Mouse (Mus musculus): Measurements from ENCODE around the gene Golga7b.

Gene Golga7b

GRCm38 (mm10) chr19:42247519-42247918, at the start of gene Golga7b:
TSS of gene Golga7b (plus strand) at chr19:42247574.
- DNase-seq (ENCODE audit: low spot score in 2 of 2): no peak

- no peak for DNase-seq (ENCODE audit: low spot score in 2 of 2)
These were observed 49.3 kb upstream of the Golga7b start for GRCm38 (mm10) chr19:42198026-42198425.

GRCm38 (mm10) chr19:42201696-42202381, 45.5 kb upstream of the Golga7b start, which contains the start of gene Sfrp5:
TSS of gene Sfrp5 (minus strand) at chr19:42202252.
- no peak for DNase-seq (ENCODE audit: low spot score in 2 of 2)

DNA sequence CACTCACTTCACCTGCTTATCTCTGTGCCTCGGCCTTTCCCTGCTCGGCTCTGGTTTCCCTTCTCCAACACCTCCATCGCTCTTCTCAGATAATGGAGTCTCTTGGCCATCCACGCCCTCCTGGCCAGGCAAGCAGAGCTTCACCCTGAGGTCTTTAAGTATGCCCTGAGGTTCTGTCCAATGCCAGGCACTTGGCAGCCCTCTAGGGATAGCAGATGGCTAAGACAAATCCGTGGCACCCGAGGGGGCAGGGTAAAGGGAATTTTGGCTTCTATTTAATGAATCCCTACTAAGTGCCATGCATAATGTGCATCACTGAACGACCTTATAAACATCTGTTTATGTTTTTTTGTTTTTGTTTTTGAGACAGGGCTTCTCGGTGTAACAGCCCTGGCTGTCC, 44.9 kb upstream of the Golga7b start:
- no peak for DNase-seq (ENCODE audit: low spot score in 2 of 2)

GRCm38 (mm10) chr19:42204306-42204705, 43.1 kb upstream of the Golga7b start:
- DNase-seq (ENCODE audit: low spot score in 2 of 2): no peak

- DNase-seq (ENCODE audit: low spot score in 2 of 2): no peak
These were observed 42.2 kb upstream of the Golga7b start for GRCm38 (mm10) chr19:42205201-42205600.

DNA sequence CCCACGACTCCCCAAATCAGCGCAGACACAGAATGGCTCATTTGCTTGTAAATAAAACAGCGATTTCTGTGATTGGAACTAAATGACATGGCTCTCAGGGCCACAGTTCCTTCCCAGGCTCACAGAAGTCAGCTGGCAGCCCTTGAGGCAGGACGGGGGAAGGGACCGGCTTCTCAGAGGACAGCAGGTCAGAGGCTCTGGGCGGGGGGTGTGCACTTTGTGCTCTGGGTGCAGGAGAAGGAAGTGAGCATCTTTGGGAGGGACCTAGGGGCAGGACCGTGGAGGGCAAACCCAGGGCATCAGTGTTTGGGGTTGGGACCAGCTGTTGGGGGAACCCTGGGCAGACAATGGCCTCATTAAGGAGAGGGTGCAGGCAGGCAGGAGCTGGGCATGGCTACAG, 37.9 kb upstream of the Golga7b start:
- no peak for DNase-seq (ENCODE audit: low spot score in 2 of 2)

DNA sequence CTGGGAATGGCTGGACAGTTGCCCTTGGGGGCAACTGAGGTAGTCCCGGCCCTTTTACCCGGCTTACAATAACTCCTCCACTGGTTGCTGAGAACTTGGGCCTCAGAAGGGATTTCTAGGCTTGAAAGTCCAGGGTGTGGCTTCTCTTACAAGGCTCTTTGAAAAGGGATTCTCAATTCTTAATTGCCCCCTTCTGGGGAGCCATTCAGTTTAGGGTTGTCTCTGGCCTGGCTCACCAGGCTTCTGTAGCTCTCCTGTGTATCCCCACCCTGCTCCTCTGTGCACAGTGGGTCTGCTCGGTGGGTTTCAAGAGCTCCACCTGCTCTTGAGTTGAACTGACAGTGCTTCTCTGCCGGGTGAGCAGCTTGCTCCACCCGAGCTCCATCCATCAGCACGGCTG, 37.4 kb upstream of the Golga7b start:
- no peak for DNase-seq (ENCODE audit: low spot score in 2 of 2)

DNA sequence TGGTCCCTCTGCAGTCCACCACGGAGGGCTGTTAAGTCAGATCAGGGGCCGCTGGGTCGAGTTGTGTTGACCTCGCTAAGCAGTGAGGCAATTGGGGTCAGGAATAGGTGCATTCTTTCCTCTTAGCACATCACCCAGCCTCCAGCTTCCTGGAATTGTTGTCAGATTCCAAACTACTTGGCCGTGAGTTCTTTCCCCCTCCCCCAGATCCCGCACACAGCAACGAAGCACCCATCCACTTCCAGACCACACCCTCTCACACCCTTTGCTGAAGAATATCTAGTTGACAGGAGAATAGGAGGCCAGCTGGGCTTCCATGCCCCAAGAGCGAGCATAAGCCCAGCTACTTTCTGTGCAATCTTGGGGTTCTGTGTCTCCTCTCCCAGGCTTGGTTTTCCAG, 35.4 kb upstream of the Golga7b start:
- no peak for DNase-seq (ENCODE audit: low spot score in 2 of 2)

DNA sequence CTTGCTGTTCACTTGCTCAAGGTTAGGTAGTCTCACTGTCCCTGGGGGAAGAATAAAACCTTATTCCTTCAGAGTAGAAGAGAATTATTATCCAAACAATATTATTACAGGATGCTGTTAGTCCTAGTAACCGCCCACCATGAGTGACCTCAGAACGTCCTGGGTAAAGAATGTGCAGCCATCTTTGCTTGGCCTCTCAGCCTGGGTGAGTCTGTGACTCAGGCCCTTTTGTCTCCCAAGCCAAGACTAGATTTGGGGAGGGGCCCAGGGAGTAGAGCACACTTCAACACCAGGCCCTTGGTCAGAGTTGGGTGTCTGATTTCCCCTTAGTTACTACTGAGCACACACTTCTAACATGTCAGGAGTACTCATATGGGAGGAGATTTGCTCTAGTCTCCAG, 32.8 kb upstream of the Golga7b start:
- no peak for DNase-seq (ENCODE audit: low spot score in 2 of 2)

DNA sequence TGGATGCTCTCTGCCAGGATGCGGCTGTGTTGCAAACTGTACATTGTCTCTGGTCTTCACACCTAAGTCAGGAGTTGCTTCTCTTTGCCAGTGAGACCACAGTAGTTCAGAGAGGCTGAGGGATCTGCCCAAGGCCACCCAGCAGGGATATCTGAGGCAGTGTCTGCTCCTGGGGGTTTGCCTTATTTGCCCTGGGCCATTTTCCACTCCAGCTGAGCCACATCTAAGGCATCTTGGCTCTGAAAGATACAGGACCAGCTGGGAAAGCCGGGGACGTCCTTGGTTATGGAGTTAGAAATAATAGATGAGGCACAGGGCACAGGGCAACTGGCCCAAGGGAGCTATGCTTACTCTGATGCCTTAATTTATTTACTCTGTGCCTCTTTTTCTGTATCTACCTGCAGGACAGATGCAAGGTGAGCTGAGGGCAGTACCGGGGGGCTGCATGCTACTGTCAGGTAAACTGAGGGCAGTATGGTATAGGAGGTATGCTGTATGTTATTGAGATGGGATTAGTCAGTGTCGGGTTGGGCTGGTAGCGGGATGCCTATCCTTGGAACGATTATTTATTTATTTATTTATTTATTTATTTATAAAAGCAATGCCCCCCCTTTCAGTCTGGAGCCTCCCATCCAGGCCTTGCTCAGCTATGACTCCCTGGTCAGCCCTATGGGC, 30.5 kb upstream of the Golga7b start:
- no peak for DNase-seq (ENCODE audit: low spot score in 2 of 2)

GRCm38 (mm10) chr19:42217374-42217763, 30.0 kb upstream of the Golga7b start:
- DNase-seq (ENCODE audit: low spot score in 2 of 2): no peak

DNA sequence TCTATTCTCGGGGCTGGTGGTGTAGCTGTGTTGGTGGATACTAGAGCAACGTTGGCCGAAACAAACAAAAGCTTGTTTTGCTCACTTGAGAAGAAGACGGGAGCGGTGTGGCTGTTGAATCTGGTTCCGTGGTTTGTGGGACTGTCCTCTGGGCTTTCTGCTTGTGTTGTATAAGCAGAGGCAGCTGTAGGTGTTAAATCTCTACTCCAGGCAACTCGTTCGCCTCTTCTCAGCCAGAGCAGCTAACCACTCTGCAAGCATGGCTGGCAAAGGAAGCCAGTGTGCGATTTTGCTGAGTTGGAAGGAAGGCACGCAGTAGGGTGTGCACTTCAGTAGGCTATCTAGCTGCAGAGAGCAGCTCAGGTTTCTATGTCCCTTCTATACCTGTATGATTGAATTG, 20.9 kb upstream of the Golga7b start:
- DNase-seq (ENCODE audit: low spot score in 2 of 2): no peak

DNA sequence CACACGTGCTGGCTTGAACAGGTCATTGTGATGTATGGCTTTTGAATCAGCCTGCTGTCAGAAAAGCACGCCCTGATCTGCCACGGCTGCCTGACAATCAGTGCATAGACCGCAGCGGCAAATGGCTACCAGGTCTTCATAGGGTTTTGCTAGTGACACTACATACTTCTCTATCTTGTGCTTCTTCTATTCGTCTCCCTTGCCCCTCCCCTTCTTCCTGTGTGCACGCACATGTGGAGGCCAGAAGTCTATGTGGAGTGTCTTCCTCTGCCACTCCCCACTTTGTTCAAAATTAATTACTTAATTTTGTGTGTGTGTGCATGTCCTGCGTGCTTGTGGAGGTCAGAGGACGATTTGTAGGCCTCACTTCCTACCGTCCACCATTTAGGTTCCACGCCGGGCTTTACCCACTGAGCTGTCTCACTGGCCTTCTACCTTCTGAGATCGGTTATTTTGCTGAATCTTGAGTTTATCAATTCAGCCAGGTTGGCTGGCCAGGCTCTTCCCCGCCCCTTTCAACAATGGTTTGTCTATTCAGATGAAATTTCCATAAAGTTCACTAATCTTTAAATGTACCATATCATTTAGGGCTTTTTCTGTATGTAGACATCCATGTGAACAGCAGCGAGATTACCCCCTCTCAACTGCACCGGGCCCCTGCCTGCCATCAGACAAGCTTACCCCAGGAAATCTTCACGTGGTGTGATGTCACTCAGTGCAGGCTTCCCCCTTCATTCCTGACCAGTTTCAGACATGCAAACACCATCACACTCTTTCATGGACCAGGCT, 17.7 kb upstream of the Golga7b start:
- no peak for DNase-seq (ENCODE audit: low spot score in 2 of 2)

DNA sequence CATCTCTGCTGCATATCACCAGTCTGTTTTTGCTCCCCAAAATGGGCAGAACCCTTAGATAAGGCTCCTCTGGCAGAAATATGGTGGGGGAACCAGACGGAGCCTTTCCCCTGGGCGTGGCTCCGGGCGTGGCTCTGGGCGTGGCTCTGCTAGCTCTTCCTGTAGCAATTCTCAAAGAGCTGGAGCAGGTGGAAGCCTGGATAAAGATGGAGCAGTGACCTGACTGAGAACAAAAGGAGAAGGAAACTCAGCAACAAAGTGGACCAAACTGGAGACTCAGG, 17.1 kb upstream of the Golga7b start:
- no peak for DNase-seq (ENCODE audit: low spot score in 2 of 2)

DNA sequence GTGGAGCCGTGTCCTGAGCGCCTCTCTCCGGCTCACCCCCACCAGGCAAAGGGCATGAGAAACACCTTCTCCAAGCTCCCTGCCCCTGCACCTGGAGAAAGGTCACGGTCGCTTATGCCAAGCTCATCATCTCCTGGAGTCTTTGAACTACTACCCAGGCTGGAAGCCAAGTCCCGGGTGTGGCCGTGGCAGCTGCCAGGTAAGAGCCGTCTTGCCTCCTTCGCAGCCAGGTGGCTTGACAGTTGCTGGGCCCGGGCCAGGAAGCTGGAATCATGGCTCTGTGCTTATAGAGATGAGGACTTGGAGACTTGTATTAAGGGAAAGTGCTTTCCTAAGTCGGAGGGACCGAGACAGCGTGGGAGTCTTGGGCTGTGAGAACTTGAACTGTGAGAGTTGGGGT, 16.4 kb upstream of the Golga7b start:
- no peak for DNase-seq (ENCODE audit: low spot score in 2 of 2)

DNA sequence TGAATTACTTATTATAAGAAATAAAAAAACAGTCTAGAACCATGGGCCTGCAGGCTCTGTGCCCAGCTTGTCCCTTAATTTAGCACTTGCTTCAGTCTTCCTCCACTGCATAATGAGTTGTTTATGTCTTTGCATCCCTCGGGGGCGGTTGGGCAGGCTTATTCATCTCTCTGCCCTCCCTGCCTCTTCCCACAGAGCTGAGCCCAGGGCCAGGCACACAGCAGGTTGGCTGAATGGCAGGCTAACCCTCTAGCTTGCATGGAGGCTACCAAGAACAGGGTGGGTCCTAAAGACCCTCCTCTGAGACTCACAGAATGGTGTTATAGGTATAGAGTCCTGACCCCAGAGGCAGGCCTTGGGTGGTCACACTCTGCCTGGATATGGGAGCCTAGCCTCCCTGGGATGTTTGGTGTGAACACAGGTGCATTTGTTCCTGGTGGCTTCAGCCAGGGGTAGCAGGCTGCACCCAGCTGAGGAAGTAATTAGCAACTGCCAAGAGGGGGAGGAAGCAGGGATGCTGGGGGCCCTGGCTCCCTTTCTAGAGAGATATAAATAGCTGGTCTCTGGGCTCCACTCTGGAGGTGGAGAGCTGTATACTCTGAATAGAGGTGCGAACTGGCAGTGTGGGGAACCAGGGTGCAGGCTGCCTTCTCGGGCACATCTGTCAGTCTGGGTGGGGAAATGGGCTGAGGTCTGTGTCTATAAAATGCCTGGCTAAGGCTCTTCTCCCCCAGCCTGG, 9.6 kb upstream of the Golga7b start:
- no peak for DNase-seq (ENCODE audit: low spot score in 2 of 2)

GRCm38 (mm10) chr19:42238341-42238715, 9.0 kb upstream of the Golga7b start:
- DNase-seq (ENCODE audit: low spot score in 2 of 2): no peak

GRCm38 (mm10) chr19:42240881-42241280, 6.5 kb upstream of the Golga7b start:
- DNase-seq (ENCODE audit: low spot score in 2 of 2): no peak

GRCm38 (mm10) chr19:42243401-42243800, 4.0 kb upstream of the Golga7b start:
- DNase-seq (ENCODE audit: low spot score in 2 of 2): no peak

- DNase-seq (ENCODE audit: low spot score in 2 of 2): no peak
These were observed 748 bp upstream of the Golga7b start for GRCm38 (mm10) chr19:42246626-42247025.

All from natural killer cell, adult 2 months (primary cell).